Mouse (Mus musculus) liver, embryonic 15.5 days (tissue): ENCODE measurements around the gene Col4a1. TPM values are rescaled to one million over a fixed set of nuclear protein-coding genes. Genes with fewer than 3 reads are reported as not detected.

ENCODE experiments used
- ATAC-seq: fragments of 200-750 bp; cut with Nextera tagmentation; 2 replicates; pipeline ENCODE4 v1.8.0; 2017; ENCODE audit warnings: moderate number of reproducible peaks, mild to moderate bottlenecking, moderate library complexity; ENCODE audit not compliant: insufficient read depth
- H3K27ac ChIP-seq: fragments of 300-500 bp; sonication (generic); replicated peaks from 2 replicates; pipeline ENCODE4 v1.5.1; 2015; ENCODE audit warnings: mild to moderate bottlenecking, inconsistent platforms
- H3K27me3 ChIP-seq: fragments of 300-500 bp; sonication (generic); 2 replicates; pipeline ENCODE4 v1.6.1; 2015; ENCODE audit warnings: mild to moderate bottlenecking, inconsistent platforms
- H3K36me3 ChIP-seq: fragments of 300-500 bp; sonication (generic); replicated peaks from 2 replicates; pipeline ENCODE4 v1.6.1; 2015; ENCODE audit warnings: moderate library complexity, mild to moderate bottlenecking, inconsistent platforms
- H3K4me1 ChIP-seq: fragments of 300-500 bp; sonication (generic); replicated peaks from 2 replicates; pipeline ENCODE4 v1.6.1; 2015; ENCODE audit warnings: inconsistent platforms
- H3K4me2 ChIP-seq: fragments of 300-500 bp; sonication (generic); 2 replicates; pipeline ENCODE4 v1.6.1; 2015; ENCODE audit warnings: moderate library complexity, mild to moderate bottlenecking, inconsistent platforms
- H3K4me3 ChIP-seq: fragments of 300-500 bp; sonication (generic); replicated peaks from 2 replicates; pipeline ENCODE4 v1.5.1; 2015; ENCODE audit warnings: mild to moderate bottlenecking, inconsistent platforms
- H3K9ac ChIP-seq: fragments of 300-500 bp; sonication (generic); 2 replicates; pipeline ENCODE4 v1.6.1; 2015; ENCODE audit warnings: moderate library complexity, mild to moderate bottlenecking, inconsistent platforms
- H3K9me3 ChIP-seq: fragments of 300-500 bp; sonication (generic); replicated peaks from 2 replicates; pipeline ENCODE4 v1.6.1; 2016; ENCODE audit warnings: inconsistent platforms
- WGBS: fragments of 180-500 bp; shearing (Covaris S2); methylation state at CpG from one replicate; pipeline ENCODE4 v1.1.7; 2015; ENCODE audit warnings: mixed read lengths; ENCODE audit not compliant: insufficient replicate concordance; 5-methylcytosine and 5-hydroxymethylcytosine counted together
- polyA plus RNA-seq: library from polyadenylated mRNA; unstranded; fragments of >200 nt; fragmentation: Nextera tagmentation; extraction: Ambion mirVana; gene quantifications from 2 replicates; pipeline ENCODE4 v1.2.1, GENCODE M21; 2015

Gene Col4a1
- polyA plus RNA-seq, 1 experiment from 2014 or later = 20.5 TPM

DNA sequence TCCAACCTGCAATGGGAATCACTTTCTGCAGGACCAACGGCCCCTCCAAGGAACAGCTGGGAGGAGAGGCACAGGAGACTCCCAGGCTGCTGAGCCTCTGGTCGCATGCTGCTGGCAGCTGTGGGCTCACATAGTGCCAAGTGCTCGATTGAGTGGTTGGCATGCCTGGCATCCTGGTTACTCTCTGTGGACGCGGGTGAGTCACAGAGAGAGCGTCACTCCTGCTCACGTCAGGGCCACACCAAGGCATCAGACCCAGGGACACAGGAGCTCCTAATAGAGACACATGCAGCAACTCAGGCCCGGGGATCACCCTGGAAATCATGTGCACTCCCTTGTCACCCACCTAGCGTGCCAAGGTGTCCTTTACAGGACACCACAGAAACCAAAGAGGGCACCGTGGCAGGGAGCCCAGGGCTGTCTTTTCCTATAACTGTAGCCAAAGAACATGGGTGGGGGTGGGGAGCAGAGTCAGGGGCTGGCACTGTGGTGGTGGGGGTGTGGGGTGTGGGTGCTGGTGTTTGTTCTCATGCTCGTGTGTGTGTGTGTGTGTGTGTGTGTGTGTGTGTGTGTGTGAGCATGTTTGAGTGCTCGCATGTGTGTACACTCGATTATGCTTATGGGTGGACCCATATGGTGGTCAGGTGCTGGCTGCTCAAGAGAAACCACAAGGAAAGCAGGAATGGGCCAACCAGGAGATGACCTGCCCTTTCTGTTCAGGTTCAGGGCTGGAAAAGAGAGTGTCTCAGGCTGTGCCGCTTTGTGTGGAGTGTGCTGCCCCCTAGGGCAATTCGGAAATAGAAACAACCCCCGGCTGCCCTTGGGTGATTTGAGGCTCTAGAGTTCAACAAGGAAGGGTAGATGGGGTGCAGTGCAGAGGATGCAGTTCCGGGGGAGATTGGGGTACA is 139.1 kb downstream of the Col4a1 start:
- H3K4me2 ChIP-seq = no peak overlapping the region
- H3K4me1 ChIP-seq = no peaks in the 10 kb centered on the region
- peak; percentile 15; the same call in 1 of the 2 replicates for ATAC-seq
- H3K36me3 ChIP-seq = no peaks in the 10 kb centered on the region
- H3K4me3 ChIP-seq = no peak overlapping the region
- no peaks in the 10 kb centered on the region for H3K9me3 ChIP-seq
- H3K9ac ChIP-seq = no peak overlapping the region
- no peak overlapping the region for H3K27ac ChIP-seq
- 51% methylated on average over 17 of the region's 17 CpGs for WGBS
- H3K27me3 ChIP-seq = no peaks in the 10 kb centered on the region

DNA sequence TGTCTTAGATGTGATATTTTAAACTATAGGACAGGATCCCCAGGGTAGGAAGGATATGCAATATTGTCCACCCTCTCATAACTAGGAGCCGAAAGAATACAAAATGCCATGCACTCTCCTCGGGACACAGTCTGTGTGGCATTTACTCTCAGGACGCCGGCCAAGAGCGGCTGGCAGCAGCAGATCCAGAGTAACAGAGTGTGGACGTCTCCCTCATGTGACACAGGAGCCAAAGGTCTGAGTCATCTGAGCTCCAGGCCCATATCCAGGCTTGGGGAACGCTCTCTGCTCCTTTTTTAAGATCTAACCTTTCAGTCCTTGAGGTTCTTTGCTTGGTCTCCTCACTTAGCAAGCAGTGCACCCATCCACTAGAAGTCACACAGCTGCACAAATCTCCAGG is 141.1 kb downstream of the Col4a1 start:
- Histone ChIP-seq H3K27ac (no peak overlapping the region), H3K9ac (no peak overlapping the region), H3K36me3 (no peaks in the 10 kb centered on the region), H3K4me1 (no peaks in the 10 kb centered on the region), H3K4me3 (no peak overlapping the region), H3K9me3 (no peaks in the 10 kb centered on the region), H3K4me2 (no peak overlapping the region), H3K27me3 (no peaks in the 10 kb centered on the region)
- no peak for ATAC-seq
- WGBS = 54% methylated on average over 7 of the region's 7 CpGs

DNA sequence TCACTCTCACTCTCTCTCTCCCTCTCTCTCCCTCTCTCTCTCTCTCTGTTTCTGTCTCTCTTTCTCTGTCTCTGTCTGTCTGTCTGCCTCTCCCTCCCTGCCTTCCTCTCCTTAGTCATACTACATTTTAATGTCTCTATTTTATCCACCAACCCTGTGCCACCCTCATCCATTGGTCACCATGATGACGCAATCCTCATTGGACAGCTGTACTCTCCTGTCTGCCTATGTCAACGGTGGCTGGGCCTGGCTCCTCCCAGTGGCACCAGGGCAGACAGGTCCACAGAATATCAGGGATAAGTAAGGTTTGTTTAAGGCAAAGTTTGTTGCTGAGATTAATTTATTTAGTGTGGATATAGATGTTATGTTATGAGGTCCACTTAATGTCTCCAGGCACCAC is 143.2 kb downstream of the Col4a1 start:
- Histone ChIP-seq H3K9me3 (no peaks in the 10 kb centered on the region), H3K4me3 (no peak overlapping the region), H3K27ac (no peak overlapping the region), H3K36me3 (no peaks in the 10 kb centered on the region), H3K27me3 (no peaks in the 10 kb centered on the region), H3K4me2 (no peak overlapping the region), H3K9ac (no peak overlapping the region), H3K4me1 (no peaks in the 10 kb centered on the region)
- ATAC-seq = no peak
- 53% methylated on average over 2 of the region's 2 CpGs for WGBS

DNA sequence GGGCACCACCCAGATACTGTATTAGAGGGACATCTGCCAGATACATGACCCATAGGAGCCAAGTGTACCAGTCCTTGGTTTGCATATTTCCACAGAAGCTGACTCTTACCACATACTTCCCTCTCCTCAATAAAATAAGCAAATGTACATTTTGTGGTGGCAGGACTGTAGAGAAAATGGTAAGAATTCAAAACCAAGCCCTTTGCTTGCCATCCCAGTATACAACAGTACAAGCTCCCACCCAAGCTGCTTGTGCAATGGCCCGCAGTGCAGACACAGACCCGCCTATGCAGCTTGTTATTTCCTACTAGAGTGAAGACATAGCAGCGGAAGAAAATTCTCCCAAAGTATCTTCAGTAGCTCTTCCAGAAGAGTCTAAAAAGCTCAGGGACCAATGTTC is 143.8 kb downstream of the Col4a1 start:
- no peaks in the 10 kb centered on the region for H3K27me3 ChIP-seq
- no peaks in the 10 kb centered on the region for H3K4me1 ChIP-seq
- no peaks in the 10 kb centered on the region for H3K9me3 ChIP-seq
- ATAC-seq = no peak
- no peak overlapping the region for H3K9ac ChIP-seq
- 55% methylated on average over 3 of the region's 3 CpGs for WGBS
- no peak overlapping the region for H3K4me3 ChIP-seq
- H3K36me3 ChIP-seq = no peaks in the 10 kb centered on the region
- no peak overlapping the region for H3K27ac ChIP-seq
- no peak overlapping the region for H3K4me2 ChIP-seq

DNA sequence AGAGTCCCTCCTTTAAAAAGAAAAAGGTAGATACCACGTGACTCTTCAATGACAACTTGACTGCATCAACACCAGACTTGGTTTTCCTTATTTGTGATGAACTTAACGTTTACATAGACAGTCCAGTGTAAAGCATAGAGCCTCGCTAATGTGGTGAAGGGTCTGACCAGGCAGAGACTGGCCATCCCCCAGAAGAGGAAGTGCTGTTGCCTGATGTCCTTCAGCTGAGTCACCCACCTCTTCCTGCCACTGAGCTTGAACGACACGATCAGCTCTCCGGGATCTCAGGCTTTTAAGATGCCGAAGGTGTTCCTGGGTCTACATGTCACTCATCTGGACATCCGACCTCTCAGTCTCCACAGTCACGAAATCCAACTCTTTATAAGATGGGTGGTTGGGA is 144.7 kb downstream of the Col4a1 start:
- no peak for ATAC-seq
- no peak overlapping the region for H3K4me2 ChIP-seq
- H3K27me3 ChIP-seq = no peaks in the 10 kb centered on the region
- H3K9ac ChIP-seq = no peak overlapping the region
- no peak overlapping the region for H3K4me3 ChIP-seq
- H3K36me3 ChIP-seq = no peaks in the 10 kb centered on the region
- H3K27ac ChIP-seq = no peak overlapping the region
- H3K4me1 ChIP-seq = no peaks in the 10 kb centered on the region
- WGBS = 22% methylated on average over 9 of the region's 9 CpGs
- H3K9me3 ChIP-seq = no peaks in the 10 kb centered on the region

DNA sequence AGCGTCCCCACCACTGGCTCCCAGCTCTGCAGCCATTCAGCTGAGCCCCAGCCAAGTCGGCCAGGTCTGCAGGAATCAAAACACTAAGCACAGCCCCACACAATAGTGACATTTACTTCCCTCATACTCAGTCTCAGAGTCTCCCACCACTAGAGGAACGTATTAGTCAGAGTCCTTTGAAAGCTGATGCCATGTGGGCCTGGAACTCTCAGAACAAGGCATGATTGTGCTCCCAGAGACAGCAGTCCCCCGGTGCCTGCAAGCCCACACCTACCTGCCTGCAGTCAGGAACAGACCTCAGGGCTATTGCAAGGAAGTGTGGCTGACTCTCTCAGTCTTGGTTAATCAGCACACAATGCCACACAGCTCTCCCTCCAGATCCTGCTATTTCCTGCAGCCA is 147.0 kb downstream of the Col4a1 start:
- Histone ChIP-seq H3K36me3 (no peaks in the 10 kb centered on the region), H3K9ac (no peak overlapping the region), H3K4me1 (no peaks in the 10 kb centered on the region), H3K4me3 (no peak overlapping the region), H3K9me3 (no peaks in the 10 kb centered on the region), H3K4me2 (no peak overlapping the region), H3K27ac (no peak overlapping the region), H3K27me3 (no peaks in the 10 kb centered on the region)
- no peak for ATAC-seq
- 25% methylated on average over 4 of the region's 4 CpGs for WGBS

DNA sequence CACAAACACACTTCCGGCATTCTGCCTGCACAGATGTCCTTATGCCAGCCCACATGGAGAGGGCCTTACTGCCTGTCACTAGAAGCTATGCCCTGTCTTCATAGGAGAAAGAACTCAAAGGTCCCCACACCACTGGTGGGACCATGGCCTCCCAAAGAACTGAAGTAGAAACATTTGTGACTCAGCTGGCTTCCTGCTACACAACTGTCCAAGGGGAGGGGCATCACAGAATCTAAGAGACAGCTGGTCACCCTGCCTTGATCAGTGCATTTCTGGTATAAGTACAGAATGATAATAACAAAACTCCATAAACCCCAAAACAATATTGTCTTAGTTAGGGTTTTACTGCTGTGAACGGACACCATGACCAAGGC is 156.3 kb downstream of the Col4a1 start:
- 69% methylated on average over 2 of the region's 2 CpGs for WGBS
- no peaks in the 10 kb centered on the region for H3K27me3 ChIP-seq
- H3K36me3 ChIP-seq = no peaks in the 10 kb centered on the region
- H3K4me3 ChIP-seq = no peak overlapping the region
- no peaks in the 10 kb centered on the region for H3K4me1 ChIP-seq
- H3K9me3 ChIP-seq = no peaks in the 10 kb centered on the region
- H3K27ac ChIP-seq = no peak overlapping the region
- H3K9ac ChIP-seq = no peak overlapping the region
- H3K4me2 ChIP-seq = no peak overlapping the region
- no peak for ATAC-seq

DNA sequence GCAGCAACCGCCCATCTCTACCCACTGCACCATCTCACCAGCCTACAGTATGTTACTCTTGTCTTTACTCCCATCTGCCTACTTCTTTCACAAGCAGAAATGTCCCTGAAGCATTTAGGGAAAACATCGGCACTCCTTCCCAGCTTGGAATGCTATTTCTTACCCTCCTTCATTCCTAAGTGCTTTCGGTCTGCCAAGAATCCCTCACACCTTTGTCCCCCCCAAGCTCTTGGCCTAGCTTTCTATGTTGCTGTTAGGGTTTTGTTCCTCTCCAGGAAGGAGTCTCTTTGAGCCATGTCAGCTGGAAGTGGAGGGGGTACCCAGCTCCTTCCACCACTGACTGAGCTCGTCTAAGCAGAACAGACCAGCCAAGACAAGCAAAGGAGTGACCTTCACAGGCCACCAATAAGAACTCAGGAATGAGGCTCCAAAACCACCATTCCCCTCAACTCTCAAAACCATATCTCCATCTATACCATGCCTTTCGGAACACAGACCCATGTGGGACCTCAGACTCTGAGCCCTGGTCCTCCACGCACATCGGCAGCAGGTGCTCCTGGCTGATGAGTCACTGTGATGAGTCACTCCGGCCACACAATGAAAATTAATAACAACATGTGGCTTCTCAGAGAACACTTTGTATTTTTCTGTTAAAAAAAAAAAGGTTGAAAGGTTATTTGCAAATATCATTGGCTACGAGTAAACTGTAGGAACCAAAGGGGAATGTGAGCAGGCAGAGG is 156.9 kb downstream of the Col4a1 start:
- WGBS = 73% methylated on average over 9 of the region's 9 CpGs
- Histone ChIP-seq H3K4me3 (no peak overlapping the region), H3K9me3 (no peaks in the 10 kb centered on the region), H3K4me2 (no peak overlapping the region), H3K9ac (no peak overlapping the region), H3K27me3 (no peaks in the 10 kb centered on the region), H3K27ac (no peak overlapping the region), H3K4me1 (no peaks in the 10 kb centered on the region), H3K36me3 (no peaks in the 10 kb centered on the region)
- no peak for ATAC-seq

DNA sequence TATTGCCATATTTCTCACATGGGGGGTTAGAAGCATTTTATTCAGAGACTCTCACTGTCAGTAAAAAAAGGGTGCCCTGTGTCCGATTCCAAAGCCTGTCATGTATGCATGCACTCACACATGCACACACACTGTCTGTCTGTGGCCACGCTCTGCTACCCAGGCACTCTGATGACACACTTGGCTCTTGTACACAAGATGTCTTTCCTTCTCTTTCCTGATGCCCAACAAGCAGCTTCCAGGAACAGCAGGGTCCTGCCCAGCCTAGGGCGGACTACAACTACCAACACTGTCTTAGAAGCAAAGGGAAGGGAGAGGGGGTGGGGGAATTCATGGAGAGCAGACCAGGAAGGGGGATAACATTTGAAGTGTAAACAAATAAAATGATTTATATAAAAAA is 162.4 kb downstream of the Col4a1 start:
- WGBS = 50% methylated on average over 3 of the region's 3 CpGs

DNA sequence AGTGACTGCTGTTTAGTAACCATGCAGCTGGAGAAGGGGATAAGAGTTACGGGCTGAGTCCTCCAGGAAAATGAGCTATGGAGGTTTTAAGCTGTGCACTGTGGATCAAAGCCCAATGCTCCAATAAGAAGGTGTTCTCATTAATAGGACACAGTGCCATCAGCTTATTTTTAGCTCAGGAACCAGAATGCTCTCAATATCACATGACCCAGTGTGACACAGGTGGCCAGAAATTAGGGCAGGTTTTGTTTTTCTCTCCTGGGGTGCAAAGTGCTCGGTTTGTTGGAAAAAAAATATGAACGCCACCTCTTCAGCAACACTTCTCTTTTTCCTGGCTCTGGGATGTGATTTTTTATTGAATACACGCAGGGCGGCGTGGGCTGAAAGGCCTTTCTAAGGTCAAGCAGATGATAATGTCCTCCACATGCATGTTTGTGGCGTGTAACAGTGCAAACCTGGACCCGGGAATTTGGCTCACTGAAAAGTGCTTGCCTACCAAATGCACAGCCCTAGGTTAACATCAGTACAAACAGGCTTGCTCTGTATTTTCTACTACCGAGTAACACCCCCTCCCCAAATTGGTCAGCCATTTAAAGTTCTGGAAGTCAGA is 163.3 kb downstream of the Col4a1 start:
- Histone ChIP-seq H3K27ac (no peak overlapping the region), H3K4me1 (no peaks in the 10 kb centered on the region), H3K9ac (no peak overlapping the region), H3K4me2 (no peak overlapping the region), H3K4me3 (no peak overlapping the region), H3K9me3 (no peaks in the 10 kb centered on the region), H3K36me3 (no peaks in the 10 kb centered on the region), H3K27me3 (no peaks in the 10 kb centered on the region)
- no peak for ATAC-seq
- WGBS = 66% methylated on average over 9 of the region's 9 CpGs

More for the DNA sequence above, 162.4 kb downstream of the Col4a1 start:
- no peak overlapping the region for H3K4me2 ChIP-seq
- H3K27ac ChIP-seq = no peak overlapping the region
- H3K9me3 ChIP-seq = no peaks in the 10 kb centered on the region
- no peak overlapping the region for H3K4me3 ChIP-seq
- H3K27me3 ChIP-seq = no peaks in the 10 kb centered on the region
- no peak overlapping the region for H3K9ac ChIP-seq
- H3K4me1 ChIP-seq = no peaks in the 10 kb centered on the region
- H3K36me3 ChIP-seq = no peaks in the 10 kb centered on the region
- ATAC-seq = no peak

DNA sequence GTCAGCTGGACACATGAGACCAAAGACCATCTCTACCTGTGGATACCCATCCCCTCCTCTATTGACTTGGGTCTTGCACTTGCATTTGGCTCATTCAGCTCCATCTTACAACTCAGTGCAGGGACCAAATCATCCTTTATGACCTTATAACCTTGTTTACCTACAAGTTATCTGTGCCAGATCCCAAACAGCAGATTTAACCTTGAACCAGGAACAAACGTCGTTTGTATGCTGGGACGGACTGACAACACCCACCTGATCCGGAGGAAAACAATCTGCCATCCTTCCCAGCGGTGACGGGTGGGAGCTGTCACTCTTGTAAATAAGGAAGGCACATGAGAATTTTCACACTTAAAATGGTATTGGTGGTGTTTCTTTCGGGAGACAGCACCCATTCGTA is 163.8 kb downstream of the Col4a1 start:
- Histone ChIP-seq H3K27ac (no peak overlapping the region), H3K9ac (no peak overlapping the region), H3K27me3 (no peaks in the 10 kb centered on the region), H3K4me3 (no peak overlapping the region), H3K4me1 (no peaks in the 10 kb centered on the region), H3K36me3 (no peaks in the 10 kb centered on the region), H3K4me2 (no peak overlapping the region), H3K9me3 (no peaks in the 10 kb centered on the region)
- no peak for ATAC-seq
- 67% methylated on average over 8 of the region's 8 CpGs for WGBS
